Mouse (Mus musculus) intestine, postnatal 0 days (tissue): ENCODE measurements around the gene Hoxb1. TPM values are rescaled to one million over a fixed set of nuclear protein-coding genes. Genes with fewer than 3 reads are reported as not detected.

Source experiments
- ATAC-seq: fragments of 200-750 bp; cut with Nextera tagmentation; 2 replicates; pipeline ENCODE4 v1.8.0; 2017; ENCODE audit warnings: mild to moderate bottlenecking, moderate TSS enrichment, moderate library complexity
- H3K27ac ChIP-seq: fragments of 300-500 bp; sonication (generic); 2 replicates; pipeline ENCODE4 v1.5.1; 2014; ENCODE audit warnings: mild to moderate bottlenecking, low read depth, low read length, moderate library complexity
- H3K27me3 ChIP-seq: fragments of 300-500 bp; sonication (generic); replicated peaks from 2 replicates; pipeline ENCODE4 v1.6.1; 2014; ENCODE audit warnings: low read length, mixed read lengths; ENCODE audit not compliant: control insufficient read depth, insufficient read depth
- H3K36me3 ChIP-seq: fragments of 300-500 bp; sonication (generic); 2 replicates; pipeline ENCODE4 v1.6.1; 2014; ENCODE audit warnings: mild to moderate bottlenecking, moderate library complexity; ENCODE audit not compliant: control insufficient read depth, insufficient read depth
- H3K4me1 ChIP-seq: fragments of 300-500 bp; sonication (generic); replicated peaks from 2 replicates; pipeline ENCODE4 v1.6.1; 2014; ENCODE audit warnings: antibody characterized with exemption, low read length, mixed read lengths; ENCODE audit not compliant: control insufficient read depth, insufficient read depth
- H3K4me2 ChIP-seq: fragments of 300-500 bp; sonication (generic); replicated peaks from 2 replicates; pipeline ENCODE4 v1.6.1; 2014; ENCODE audit warnings: low read depth, mild to moderate bottlenecking, moderate library complexity
- H3K4me3 ChIP-seq: fragments of 300-500 bp; sonication (generic); 2 replicates; pipeline ENCODE4 v1.5.1; 2014; ENCODE audit warnings: low read depth, low read length
- H3K9ac ChIP-seq: fragments of 300-500 bp; sonication (generic); 2 replicates; pipeline ENCODE4 v1.6.1; 2014; ENCODE audit warnings: mild to moderate bottlenecking, low read depth, low read length
- H3K9me3 ChIP-seq: fragments of 300-500 bp; sonication (generic); 2 replicates; pipeline ENCODE4 v1.6.1; 2016; ENCODE audit warnings: mixed run types; ENCODE audit not compliant: control insufficient read depth
- CTCF ChIP-seq: sonication (generic); IDR thresholded peaks from 2 replicates; pipeline ENCODE4 v1.5.1; 2016; ENCODE audit warnings: low read depth, mild to moderate bottlenecking, control low read depth, antibody characterized with exemption, moderate library complexity
- WGBS: fragments of 180-500 bp; shearing (Covaris S2); extraction: QIAGEN DNeasy Blood & Tissue Kit; methylation state at CpG from one replicate; pipeline ENCODE4 v1.1.7; 2014; 5-methylcytosine and 5-hydroxymethylcytosine counted together
- polyA plus RNA-seq: library from polyadenylated mRNA; unstranded; fragments of >200 nt; fragmentation: Nextera tagmentation; extraction: Ambion mirVana; gene quantifications from 2 replicates; pipeline ENCODE4 v1.2.1, GENCODE M21; 2015

The Hoxb1 gene
- polyA plus RNA-seq, 1 experiment from 2014 or later: not detected

- peaks cover 40% of the 10 kb centered on the region for H3K27me3 ChIP-seq
- H3K4me3 ChIP-seq: no peak overlapping the region
- no peaks in the 10 kb centered on the region; the same call in 1 of the 2 replicates for H3K36me3 ChIP-seq
- no peak overlapping the region for H3K27ac ChIP-seq
- H3K9me3 ChIP-seq: no peaks in the 10 kb centered on the region
- no peak for TF ChIP-seq CTCF
- 62% methylated on average over 2 of the region's 2 CpGs for WGBS
- H3K9ac ChIP-seq: no peak overlapping the region
- peaks cover 7% of the 10 kb centered on the region; the same call in 1 of the 2 replicates for H3K4me1 ChIP-seq
- peak overlapping the region; percentile 85; the same call in 1 of the 2 replicates for H3K4me2 ChIP-seq
- ATAC-seq: no peak
Measured at GRCm38 (mm10) chr11:96343206-96343745, 22.3 kb upstream of the Hoxb1 start.

- no peak overlapping the region for H3K4me3 ChIP-seq
Measured at GRCm38 (mm10) chr11:96344061-96344877, 21.3 kb upstream of the Hoxb1 start.

GRCm38 (mm10) chr11:96344878-96345159 is 20.7 kb upstream of the Hoxb1 start:
- TF ChIP-seq CTCF: no peak
- Histone ChIP-seq H3K9ac (no peak overlapping the region; the same call in 1 of the 2 replicates), H3K4me2 (peak overlapping the region; percentile 69), H3K27ac (peak overlapping the region; percentile 80), H3K27me3 (peaks cover 39% of the 10 kb centered on the region), H3K4me3 (no peak overlapping the region), H3K4me1 (peaks cover 9% of the 10 kb centered on the region; the same call in 1 of the 2 replicates), H3K9me3 (no peaks in the 10 kb centered on the region), H3K36me3 (no peaks in the 10 kb centered on the region; the same call in 1 of the 2 replicates)
- ATAC-seq: no peak
- WGBS: 42% methylated on average over 6 of the region's 6 CpGs

More at GRCm38 (mm10) chr11:96344061-96344877, 21.3 kb upstream of the Hoxb1 start:
- WGBS: 43% methylated on average over 36 of the region's 40 CpGs
- peaks cover 40% of the 10 kb centered on the region for H3K27me3 ChIP-seq
- no peak for ATAC-seq
- TF ChIP-seq CTCF: no peak
- H3K4me1 ChIP-seq: peaks cover 7% of the 10 kb centered on the region; the same call in 1 of the 2 replicates
- H3K9ac ChIP-seq: no peak overlapping the region; the same call in 1 of the 2 replicates
- peak overlapping the region; percentile 69 for H3K4me2 ChIP-seq
- H3K27ac ChIP-seq: peak overlapping the region; percentile 80
- no peaks in the 10 kb centered on the region; the same call in 1 of the 2 replicates for H3K36me3 ChIP-seq
- H3K9me3 ChIP-seq: no peaks in the 10 kb centered on the region

- H3K9me3 ChIP-seq: no peaks in the 10 kb centered on the region
- H3K36me3 ChIP-seq: no peaks in the 10 kb centered on the region; the same call in 1 of the 2 replicates
- no peak for TF ChIP-seq CTCF
- peaks cover 6% of the 10 kb centered on the region; the same call in 1 of the 2 replicates for H3K4me1 ChIP-seq
- WGBS: 16% methylated on average over 53 of the region's 56 CpGs
- peak overlapping the region; percentile 37 for H3K4me3 ChIP-seq
- H3K4me2 ChIP-seq: peak overlapping the region; percentile 69
- peak overlapping the region; percentile 80 for H3K27ac ChIP-seq
- ATAC-seq: no peak
- peak overlapping the region; percentile 37 for H3K9ac ChIP-seq
- peaks cover 34% of the 10 kb centered on the region for H3K27me3 ChIP-seq
Measured at GRCm38 (mm10) chr11:96345220-96345892, 20.2 kb upstream of the Hoxb1 start.

- 21% methylated on average over 44 of the region's 45 CpGs for WGBS
- H3K4me1 ChIP-seq: peaks cover 6% of the 10 kb centered on the region; the same call in 1 of the 2 replicates
- H3K9ac ChIP-seq: peak overlapping the region; percentile 37
- TF ChIP-seq CTCF: peak; percentile 51
- peaks cover 30% of the 10 kb centered on the region for H3K27me3 ChIP-seq
- H3K9me3 ChIP-seq: no peaks in the 10 kb centered on the region
- peak overlapping the region; percentile 69 for H3K4me2 ChIP-seq
- H3K4me3 ChIP-seq: peak overlapping the region; percentile 37
- H3K36me3 ChIP-seq: no peaks in the 10 kb centered on the region; the same call in 1 of the 2 replicates
- no peak for ATAC-seq
- peak overlapping the region; percentile 80 for H3K27ac ChIP-seq
Measured at GRCm38 (mm10) chr11:96345893-96346806, 19.4 kb upstream of the Hoxb1 start.
